Mouse (Mus musculus) CH12.LX (cell line): ENCODE measurements around the gene Ubc. TPM values are rescaled to one million over a fixed set of nuclear protein-coding genes. Genes with fewer than 3 reads are reported as not detected.
"Not testable (repeated sequence)": the region's sequence is repeated elsewhere in the genome, so short reads cannot be mapped to it uniquely, and the experiment has no call there.

Experiments used
- DNase-seq: peaks from one replicate; pipeline ENCODE4 v3.0.0-alpha.2; 2013; ENCODE audit errors: extremely low read depth
- H3K27ac ChIP-seq: 2 replicates; pipeline ENCODE4 v1.5.1; 2012; ENCODE audit warnings: low read depth, mild to moderate bottlenecking, control low read depth, moderate library complexity; ENCODE audit not compliant: insufficient read depth
- H3K27me3 ChIP-seq: replicated peaks from 2 replicates; pipeline ENCODE3; 2012; ENCODE audit warnings: inconsistent platforms
- H3K36me3 ChIP-seq, 2 experiments: replicated peaks in 1 of 2; 2 replicates each; pipeline versions ENCODE3 to v1.6.1; 2012; ENCODE audit warnings: inconsistent platforms in 1 of 2, low read length in 1 of 2, mild to moderate bottlenecking in 1 of 2, mixed read lengths in 1 of 2, moderate library complexity in 1 of 2; ENCODE audit not compliant: control insufficient read depth in 1 of 2, insufficient read depth in 1 of 2
- H3K4me1 ChIP-seq, 2 experiments: 2 replicates each; pipeline ENCODE4 v1.6.1; 2012; ENCODE audit warnings: inconsistent platforms in 1 of 2, moderate library complexity in 1 of 2; ENCODE audit not compliant: insufficient read depth in 2 of 2, control insufficient read depth in 1 of 2
- H3K4me2 ChIP-seq: 2 replicates; pipeline ENCODE4 v1.6.1; 2012; ENCODE audit warnings: low read depth, mild to moderate bottlenecking, control low read depth; ENCODE audit not compliant: poor library complexity, insufficient read depth, severe bottlenecking
- H3K4me3 ChIP-seq, 3 experiments: fragments of 150-350 bp in 1 of 3; sonication (generic) in 1 of 3; replicated peaks in 1 of 3; 2 replicates each; pipeline versions ENCODE3 to v1.5.1; 2011 to 2012; ENCODE audit warnings: low read depth in 2 of 3, low read length in 2 of 3, mild to moderate bottlenecking in 2 of 3, moderate library complexity in 2 of 3, control low read depth in 1 of 3, improper control_type of control experiment in 1 of 3, inconsistent platforms in 1 of 3, mixed read lengths in 1 of 3; ENCODE audit not compliant: poor library complexity in 1 of 3
- H3K79me2 ChIP-seq: replicated peaks from 2 replicates; pipeline ENCODE4 v1.6.1; 2012; ENCODE audit warnings: mild to moderate bottlenecking, moderate library complexity; ENCODE audit not compliant: control insufficient read depth, poor library complexity, insufficient read depth, severe bottlenecking; ENCODE audit errors: extremely low read depth
- H3K9ac ChIP-seq: 2 replicates; pipeline ENCODE4 v1.6.1; 2012; ENCODE audit warnings: low read depth, mild to moderate bottlenecking, control low read depth, moderate library complexity; ENCODE audit not compliant: insufficient read depth
- H3K9me3 ChIP-seq: replicated peaks from 2 replicates; pipeline ENCODE3; 2012; ENCODE audit warnings: low read length, inconsistent platforms, mixed read lengths
- BHLHE40 ChIP-seq: IDR thresholded peaks from 2 replicates; pipeline ENCODE4 v1.6.1; 2011; ENCODE audit warnings: mild to moderate bottlenecking, low read depth, low read length, improper control_type of control experiment
- CHD1 ChIP-seq: IDR thresholded peaks from 2 replicates; pipeline ENCODE4 v1.6.1; 2012; ENCODE audit warnings: low read depth, low read length, improper control_type of control experiment, inconsistent platforms
- CTCF ChIP-seq, 2 experiments: IDR thresholded peaks in 1 of 2; conservative IDR thresholded peaks in 1 of 2; 2 replicates each; pipeline ENCODE4 v1.5.1; 2011 to 2012; ENCODE audit warnings: low read depth in 2 of 2, low read length in 2 of 2, improper control_type of control experiment in 1 of 2, inconsistent platforms in 1 of 2, mild to moderate bottlenecking in 1 of 2, moderate library complexity in 1 of 2
- ELF1 ChIP-seq: IDR thresholded peaks from 2 replicates; pipeline ENCODE4 v1.6.1; 2014; ENCODE audit warnings: low read depth, mild to moderate bottlenecking, inconsistent platforms, low read length, improper control_type of control experiment
- EP300 ChIP-seq: IDR thresholded peaks from 2 replicates; pipeline ENCODE4 v1.6.1; 2011; ENCODE audit warnings: low read length, improper control_type of control experiment
- GABPA ChIP-seq: IDR thresholded peaks from 2 replicates; pipeline ENCODE4 v1.6.1; 2012; ENCODE audit warnings: low read depth, low read length, improper control_type of control experiment, inconsistent platforms; ENCODE audit not compliant: insufficient replicate concordance
- HCFC1 ChIP-seq: IDR thresholded peaks from 2 replicates; pipeline ENCODE4 v1.6.1; 2012; ENCODE audit warnings: low read depth, mild to moderate bottlenecking, inconsistent platforms, low read length, improper control_type of control experiment
- IRF4 ChIP-seq: IDR thresholded peaks from 2 replicates; pipeline ENCODE4 v1.6.1; 2014; ENCODE audit warnings: low read depth, mild to moderate bottlenecking, inconsistent platforms, low read length, improper control_type of control experiment
- JUN ChIP-seq: IDR thresholded peaks from 2 replicates; pipeline ENCODE4 v1.6.1; 2011; ENCODE audit warnings: low read depth, mild to moderate bottlenecking, low read length, improper control_type of control experiment, moderate library complexity; ENCODE audit not compliant: insufficient read depth
- JUND ChIP-seq: conservative IDR thresholded peaks from 2 replicates; pipeline ENCODE4 v1.6.1; 2011; ENCODE audit warnings: low read depth, low read length, improper control_type of control experiment
- KAT2A ChIP-seq: IDR thresholded peaks from 2 replicates; pipeline ENCODE4 v1.6.1; 2012; ENCODE audit warnings: low read length, improper control_type of control experiment, inconsistent platforms; ENCODE audit not compliant: insufficient replicate concordance
- MAX ChIP-seq: IDR thresholded peaks from 2 replicates; pipeline ENCODE4 v1.6.1; 2011; ENCODE audit warnings: low read length, improper control_type of control experiment
- MAZ ChIP-seq: IDR thresholded peaks from 2 replicates; pipeline ENCODE4 v1.6.1; 2012; ENCODE audit warnings: low read depth, mild to moderate bottlenecking, inconsistent platforms, low read length, improper control_type of control experiment, moderate library complexity
- MEF2A ChIP-seq: IDR thresholded peaks from 2 replicates; pipeline ENCODE4 v1.6.1; 2014; ENCODE audit warnings: low read depth, mild to moderate bottlenecking, inconsistent platforms, low read length, improper control_type of control experiment, borderline replicate concordance
- MXI1 ChIP-seq: IDR thresholded peaks from 2 replicates; pipeline ENCODE4 v1.6.1; 2011; ENCODE audit warnings: mild to moderate bottlenecking, low read depth, low read length, improper control_type of control experiment
- MYC ChIP-seq: IDR thresholded peaks from 2 replicates; pipeline ENCODE4 v1.6.1; 2011; ENCODE audit warnings: low read depth, mild to moderate bottlenecking, improper control_type of control experiment, low read length
- NELFE ChIP-seq: IDR thresholded peaks from 2 replicates; pipeline ENCODE4 v1.6.1; 2011; ENCODE audit warnings: low read depth, low read length, improper control_type of control experiment
- NRF1 ChIP-seq: IDR thresholded peaks from 2 replicates; pipeline ENCODE4 v1.6.1; 2014; ENCODE audit warnings: low read depth, mild to moderate bottlenecking, inconsistent platforms, low read length, improper control_type of control experiment, moderate library complexity
- POLR2A ChIP-seq: IDR thresholded peaks from 2 replicates; pipeline ENCODE4 v1.6.1; 2011; ENCODE audit warnings: low read depth, mild to moderate bottlenecking, improper control_type of control experiment, low read length
- RAD21 ChIP-seq: IDR thresholded peaks from 2 replicates; pipeline ENCODE4 v1.6.1; 2011; ENCODE audit warnings: low read depth, mild to moderate bottlenecking, low read length, improper control_type of control experiment, moderate library complexity
- RCOR1 ChIP-seq: conservative IDR thresholded peaks from 2 replicates; pipeline ENCODE4 v1.6.1; 2012; ENCODE audit warnings: low read depth, mild to moderate bottlenecking, inconsistent platforms, low read length, improper control_type of control experiment
- SMC3 ChIP-seq: IDR thresholded peaks from 2 replicates; pipeline ENCODE4 v1.6.1; 2011; ENCODE audit warnings: low read depth, low read length, improper control_type of control experiment
- TBP ChIP-seq: conservative IDR thresholded peaks from 2 replicates; pipeline ENCODE4 v1.6.1; 2011; ENCODE audit warnings: low read depth, low read length, improper control_type of control experiment
- TCF12 ChIP-seq: IDR thresholded peaks from 2 replicates; pipeline ENCODE4 v1.6.1; 2014; ENCODE audit warnings: low read depth, mild to moderate bottlenecking, inconsistent platforms, low read length, improper control_type of control experiment
- UBTF ChIP-seq: IDR thresholded peaks from 2 replicates; pipeline ENCODE4 v1.6.1; 2012; ENCODE audit warnings: low read depth, mild to moderate bottlenecking, inconsistent platforms, low read length, improper control_type of control experiment, moderate library complexity
- USF1 ChIP-seq: IDR thresholded peaks from 2 replicates; pipeline ENCODE4 v1.6.1; 2014; ENCODE audit warnings: low read depth, mild to moderate bottlenecking, inconsistent platforms, low read length, improper control_type of control experiment
- ZMIZ1 ChIP-seq: IDR thresholded peaks from 2 replicates; pipeline ENCODE4 v1.6.1; 2012; ENCODE audit warnings: low read depth, mild to moderate bottlenecking, inconsistent platforms, low read length, improper control_type of control experiment
- dilution Hi-C: fragments of 300-500 bp; cut with MboI; formaldehyde crosslinking; loops from 2 replicates; pipeline ENCODE4 v1.14.3; 2020; ENCODE audit warnings: low sequenced_read_pairs; ENCODE audit not compliant: extremely low pct_unique_long_range_greater_than_20kb, extremely low pct_ligation_motif_present
- in situ Hi-C: fragments of 300-500 bp; cut with MboI; formaldehyde crosslinking; loops from 3 replicates; pipeline ENCODE4 v1.14.3; 2019; ENCODE audit warnings: low sequenced_read_pairs, low pct_ligation_motif_present, low pct_unique_long_range_greater_than_20kb, mixed read lengths
- polyA plus RNA-seq: library from polyadenylated mRNA; unstranded; fragments of >175 nt; gene quantifications from 2 replicates; pipeline ENCODE4 v1.2.1, GENCODE M21; 2012; ENCODE audit warnings: low read depth; ENCODE audit not compliant: insufficient read length
- total RNA-seq, 2 experiments: library from RNA; depleted of rRNA; stranded (reverse); fragments of 300-350 nt in 1 of 2; fragments of >200 nt in 1 of 2; gene quantifications; 2 replicates each; pipeline ENCODE4 v1.2.3; 2012 to 2014

The Ubc gene
- total and polyA plus RNA-seq, 3 experiments: 466 to 803 (median 656) TPM

- peak; percentile 76; the same call in 1 of the 2 replicates for TF ChIP-seq MAX
Measured at GRCm38 (mm10) chr5:125389579-125390441, at the start of gene Ubc (continued).

DNA sequence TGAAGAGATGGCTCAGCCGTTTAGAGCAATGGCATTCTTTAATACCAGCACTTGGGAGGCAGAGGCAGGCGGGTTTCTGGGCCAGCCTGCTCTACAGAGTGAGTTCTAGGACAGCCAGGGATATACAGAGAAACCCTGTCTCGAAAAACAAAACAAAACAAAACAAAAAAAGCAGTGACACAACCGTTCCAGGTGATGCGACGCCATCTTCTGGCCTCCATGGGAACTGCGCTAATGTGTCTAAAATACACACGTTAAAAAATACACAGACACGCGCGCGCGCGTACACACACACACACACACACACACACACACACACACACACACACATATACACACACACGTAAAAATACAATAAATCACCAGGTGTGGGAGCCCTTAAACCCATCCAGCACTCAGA is 44.3 kb upstream of the Ubc start:
- dilution Hi-C loops, H3K27me3 ChIP-seq, H3K4me2 ChIP-seq, in situ Hi-C loops, H3K9ac ChIP-seq, H3K27ac ChIP-seq: not testable (repeated sequence)
- H3K4me3 ChIP-seq: peak overlapping the region in 2 of 3 experiments; percentile 7 to 89
- peaks cover 21 to 29% of the 10 kb centered on the region in 2 experiments for H3K36me3 ChIP-seq
- H3K79me2 ChIP-seq: peaks cover 15% of the 10 kb centered on the region
- peak; percentile 8 for TF ChIP-seq RAD21
- TF ChIP-seq CTCF (conservative IDR thresholded peaks at IDR 0.05 in 1 of 2, IDR thresholded peaks at IDR 0.05 in 1 of 2; ENCODE audit: low read depth in 2 of 2, low read length in 2 of 2): peak; percentile 14 to 44; a peak in 2 of 4 replicates
- peak; percentile 10; the same call in 1 of the 2 replicates for TF ChIP-seq SMC3
- TF ChIP-seq, all 38 proteins: peak for 3; not testable (repeated sequence) for 35
- H3K4me1 ChIP-seq: peaks cover 5 to 11% of the 10 kb centered on the region in 2 experiments
- DNase-seq: peak; percentile 53
- not testable (repeated sequence) for H3K9me3 ChIP-seq

GRCm38 (mm10) chr5:125433793-125434337 is 43.9 kb upstream of the Ubc start, which contains the start of gene Dhx37:
Dhx37 (minus strand) TSS chr5:125434121.
- H3K9me3 ChIP-seq: no peaks in the 10 kb centered on the region
- peak; percentile 98 for DNase-seq
- H3K4me1 ChIP-seq: peaks cover 5 to 16% of the 10 kb centered on the region in 2 experiments
- dilution Hi-C loops: no loop called here
- H3K4me3 ChIP-seq: peak within 1 kb of the TSS; percentile 78 to 96 (median 89)
- no peaks in the 10 kb centered on the region for H3K27me3 ChIP-seq
- peaks cover 15% of the 10 kb centered on the region for H3K79me2 ChIP-seq
- H3K9ac ChIP-seq: peak within 1 kb of the TSS; percentile 65
- peaks cover 25 to 34% of the 10 kb centered on the region in 2 experiments for H3K36me3 ChIP-seq
- in situ Hi-C loops: no loop called here
- no peak within 1 kb of the TSS for H3K27ac ChIP-seq
- peak within 1 kb of the TSS; percentile 92 for H3K4me2 ChIP-seq
- TF ChIP-seq RCOR1 (no peak), MYC (peak; percentile 89), JUND (no peak), ZMIZ1 (peak; percentile 88), KAT2A (peak; percentile 59; the same call in 1 of the 2 replicates), MAX (peak; percentile 92), CHD1 (no peak), GABPA (no peak), NRF1 (peak; percentile 100), JUN (no peak), MXI1 (peak; percentile 98), IRF4 (peak; percentile 40; the same call in 1 of the 2 replicates), POLR2A (peak; percentile 94), TBP (0 out of 2 replicates have a peak, but pooled peaks have one; percentile 16), NELFE (peak; percentile 97), UBTF (0 out of 2 replicates have a peak, but pooled peaks have one; percentile 41), USF1 (0 out of 2 replicates have a peak, but pooled peaks have one; percentile 3), ELF1 (peak; percentile 93), TCF12 (peak; percentile 69), EP300 (no peak), RAD21 (no peak), HCFC1 (peak; percentile 79), BHLHE40 (peak; percentile 27; the same call in 1 of the 2 replicates), MEF2A (no peak), MAZ (0 out of 2 replicates have a peak, but pooled peaks have one; percentile 52)
